Mouse (Mus musculus) heart, postnatal 14 days (tissue): ENCODE data around the gene Dicer1. TPM values are rescaled to one million over a fixed set of nuclear protein-coding genes. Genes with fewer than 3 reads are reported as not detected.
"Not testable (repeated sequence)": the region's sequence is repeated elsewhere in the genome, so short reads cannot be mapped to it uniquely, and the experiment has no call there.

Source experiments
- DNase-seq, 2 experiments: peaks; one replicate each; pipeline ENCODE4 v3.0.0; 2021 to 2022
- intact Hi-C: fragments of 180-260 bp; cut with DNase I; formaldehyde crosslinking; loops from one replicate; pipeline ENCODE4 v1.15.1; 2025
- total RNA-seq, 2 experiments: library from RNA; stranded (reverse); gene quantifications; 2 replicates each; pipeline ENCODE4 v1.2.3; 2021

Gene Dicer1
- total RNA-seq, 2 experiments from 2014 or later: 33.6 to 35.1 TPM

- no peak for DNase-seq
- intact Hi-C loops: no loop called here
These were observed 8.1 kb downstream of the Dicer1 start for GRCm38 (mm10) chr12:104743687-104744086.

GRCm38 (mm10) chr12:104742247-104742646, 9.5 kb downstream of the Dicer1 start:
- intact Hi-C loops: no loop called here
- DNase-seq: no peak

GRCm38 (mm10) chr12:104740841-104741787, 10.6 kb downstream of the Dicer1 start:
- intact Hi-C loops: no loop called here
- no peak for DNase-seq

- no peak for DNase-seq
These were observed 12.8 kb downstream of the Dicer1 start for GRCm38 (mm10) chr12:104738931-104739330.

GRCm38 (mm10) chr12:104738446-104738845, 13.3 kb downstream of the Dicer1 start:
- intact Hi-C loops: no loop called here
- DNase-seq: no peak

More at GRCm38 (mm10) chr12:104738931-104739330, 12.8 kb downstream of the Dicer1 start:
- intact Hi-C loops: no loop called here

GRCm38 (mm10) chr12:104737666-104738065, 14.1 kb downstream of the Dicer1 start:
- intact Hi-C loops: no loop called here
- DNase-seq: no peak

- intact Hi-C loops: no loop called here
These were observed 15.8 kb downstream of the Dicer1 start for GRCm38 (mm10) chr12:104735993-104736395.

GRCm38 (mm10) chr12:104733165-104733564, 18.6 kb downstream of the Dicer1 start:
- intact Hi-C loops: no loop called here
- DNase-seq: no peak

More at GRCm38 (mm10) chr12:104735993-104736395, 15.8 kb downstream of the Dicer1 start:
- no peak for DNase-seq

- DNase-seq: no peak
- intact Hi-C loops: no loop called here
These were observed 20.0 kb downstream of the Dicer1 start for GRCm38 (mm10) chr12:104731782-104732181.

- DNase-seq, intact Hi-C loops: not testable (repeated sequence)
These were observed 25.3 kb downstream of the Dicer1 start for GRCm38 (mm10) chr12:104726436-104726835.

GRCm38 (mm10) chr12:104722056-104722455, 29.7 kb downstream of the Dicer1 start:
- intact Hi-C loops: no loop called here
- no peak for DNase-seq

GRCm38 (mm10) chr12:104721011-104721410, 30.7 kb downstream of the Dicer1 start:
- no peak for DNase-seq

GRCm38 (mm10) chr12:104718956-104719355, 32.8 kb downstream of the Dicer1 start:
- DNase-seq: peak in 1 of 2 experiments; percentile 17
- intact Hi-C loops: no loop called here

More at GRCm38 (mm10) chr12:104721011-104721410, 30.7 kb downstream of the Dicer1 start:
- intact Hi-C loops: no loop called here

GRCm38 (mm10) chr12:104716409-104716808, 35.3 kb downstream of the Dicer1 start:
- intact Hi-C loops: no loop called here
- no peak for DNase-seq

- intact Hi-C loops: no loop called here
- no peak for DNase-seq
These were observed 36.3 kb downstream of the Dicer1 start for GRCm38 (mm10) chr12:104715453-104715852.

- no peak for DNase-seq
- intact Hi-C loops: loop anchor here (5.0 kb wide), 1 partner anchor 242 kb away; no protein-coding TSS in a partner anchor
These were observed 51.5 kb downstream of the Dicer1 start for GRCm38 (mm10) chr12:104700266-104700665.

GRCm38 (mm10) chr12:104699753-104700152, 52.0 kb downstream of the Dicer1 start:
- intact Hi-C loops: loop anchor here (1.0 to 5.0 kb wide), 2 partner anchors 243 to 259 kb away; no protein-coding TSS in a partner anchor
- DNase-seq: peak; percentile 65 to 79

GRCm38 (mm10) chr12:104695514-104695913, 56.2 kb downstream of the Dicer1 start:
- no peak for DNase-seq
- intact Hi-C loops: no loop called here

GRCm38 (mm10) chr12:104692864-104693263, 58.9 kb downstream of the Dicer1 start:
- DNase-seq: no peak
- intact Hi-C loops: no loop called here

GRCm38 (mm10) chr12:104690412-104690811, 61.3 kb downstream of the Dicer1 start:
- no peak for DNase-seq
- intact Hi-C loops: no loop called here

GRCm38 (mm10) chr12:104688870-104689269, 62.9 kb downstream of the Dicer1 start:
- intact Hi-C loops: no loop called here
- DNase-seq: no peak
